Comparison of ENCODE assay signal across 16 mouse cellular contexts in genomic region chr11:17442133-17442532, GRCm38 (mm10).
DNase-seq lines count a peak whose midpoint lies in the region; ATAC-seq lines count a peak whose summit lies in the region.
"Had no signal": no experiment of that assay in that cellular context is flagged by ENCODE, and none has a peak within 500 bp of the region (broad histone marks: within the 10 kb centered on the region; RNA-seq: fewer than 3 reads in every experiment).

No protein-coding gene starts in this region.

- no peak overlapping the region for H3K4me3 ChIP-seq in limb, embryonic 11.5 days (ENCODE audit: low read depth, low read length)
- H3K4me3 ChIP-seq in limb, embryonic 10.5 days, result no peak overlapping the region
- H3K4me3 ChIP-seq: embryonic facial prominence, embryonic 10.5 days; embryonic facial prominence, embryonic 12.5 days had no signal

- ATAC-seq in limb, embryonic 11.5 days (ENCODE audit: insufficient number of reproducible peaks, low FRiP score, low TSS enrichment, low read depth), result no peak
- ATAC-seq: forebrain, embryonic 16.5 days had no signal

- H3K27ac ChIP-seq in limb, embryonic 11.5 days (replicated peaks; ENCODE audit: low read depth, low read length), result no peak overlapping the region
- no peak overlapping the region for H3K27ac ChIP-seq in limb, embryonic 10.5 days
- H3K27ac ChIP-seq: embryonic facial prominence, embryonic 10.5 days; embryonic facial prominence, embryonic 12.5 days had no signal

- H3K4me1 ChIP-seq in limb, embryonic 11.5 days (ENCODE audit: control insufficient read depth, insufficient read depth, low read length), result no peaks in the 10 kb centered on the region
- H3K4me1 ChIP-seq in limb, embryonic 10.5 days, result peaks cover 21% of the 10 kb centered on the region
- H3K4me1 ChIP-seq: embryonic facial prominence, embryonic 10.5 days; embryonic facial prominence, embryonic 12.5 days had no signal

- no peaks in the 10 kb centered on the region for H3K9me3 ChIP-seq in limb, embryonic 11.5 days (ENCODE audit: control insufficient read depth, low read length)
- H3K9me3 ChIP-seq in limb, embryonic 10.5 days (replicated peaks), result no peaks in the 10 kb centered on the region
- H3K9me3 ChIP-seq: embryonic facial prominence, embryonic 10.5 days; embryonic facial prominence, embryonic 12.5 days had no signal

- WGBS in limb, embryonic 11.5 days, result 13% methylated on average over 4 of the region's 4 CpGs
- 31% methylated on average over 4 of the region's 4 CpGs for WGBS in limb, embryonic 10.5 days

- intact Hi-C loops in heart, postnatal 14 days (cut with DNase I), result no loop called here

- H3K27me3 ChIP-seq in limb, embryonic 11.5 days (ENCODE audit: control insufficient read depth, insufficient read depth, low read length), result peaks cover 47% of the 10 kb centered on the region
- H3K27me3 ChIP-seq in limb, embryonic 10.5 days (ENCODE audit: low read depth, poor library complexity, severe bottlenecking), result peaks cover 76% of the 10 kb centered on the region
- H3K27me3 ChIP-seq: embryonic facial prominence, embryonic 12.5 days had no signal

- H3K9ac ChIP-seq in limb, embryonic 11.5 days (ENCODE audit: low read length), result no peak overlapping the region
- H3K9ac ChIP-seq: embryonic facial prominence, embryonic 12.5 days had no signal

- H3K36me3 ChIP-seq in limb, embryonic 11.5 days (ENCODE audit: control insufficient read depth, insufficient read depth, low read length), result no peaks in the 10 kb centered on the region
- no peaks in the 10 kb centered on the region for H3K36me3 ChIP-seq in limb, embryonic 10.5 days
- H3K36me3 ChIP-seq: embryonic facial prominence, embryonic 10.5 days; embryonic facial prominence, embryonic 12.5 days had no signal

- H3K4me2 ChIP-seq in limb, embryonic 11.5 days (ENCODE audit: low read depth, severe bottlenecking), result no peak overlapping the region
- H3K4me2 ChIP-seq: embryonic facial prominence, embryonic 12.5 days had no signal

- DNase-seq in limb, embryonic 11.5 days (ENCODE audit: low spot score), result peak; percentile 36
- DNase-seq in limb, embryonic 10.5 days (ENCODE audit: low spot score), result no peak
- DNase-seq in forelimb bud, embryonic 11.5 days (ENCODE audit: low read depth, low spot score), result peak; percentile 65
- DNase-seq in heart, postnatal 14 days, result no peak
- no peak for DNase-seq in gastrocnemius, adult 8-10 months (ENCODE audit: low spot score in 2 of 2)
- DNase-seq: adrenal gland, adult 2 months; adrenal gland, postnatal 10 days; adrenal gland, postnatal 25 days; cerebellum, adult 11-12 months; cerebellum, adult 2 months; cerebellum, adult 9-10 months; cerebellum, postnatal 10 days; cerebellum, postnatal 25 days had no signal

Comparison
In these comparisons a context has a peak if more than half of its experiments do, and no peak if none do; other contexts are left out.
1. DNase-seq: peak in limb, embryonic 11.5 days (single experiment) and forelimb bud, embryonic 11.5 days (single experiment); none in limb, embryonic 10.5 days (single experiment), heart, postnatal 14 days (0 of 2) and gastrocnemius, adult 8-10 months (0 of 2).